Mouse (Mus musculus) testis, adult 2 months (tissue): ENCODE results near the gene Fam193b. TPM values are rescaled to one million over a fixed set of nuclear protein-coding genes. Genes with fewer than 3 reads are reported as not detected.

Experiments
- H3K27ac ChIP-seq: fragments of 200-500 bp; 2 replicates; pipeline ENCODE4 v1.5.1; 2012; ENCODE audit warnings: low read depth, low read length; ENCODE audit not compliant: control insufficient read depth, insufficient read depth
- H3K27me3 ChIP-seq: fragments of 200-500 bp; 2 replicates; pipeline ENCODE4 v1.6.1; 2012; ENCODE audit warnings: mild to moderate bottlenecking, low read length, moderate library complexity; ENCODE audit not compliant: control insufficient read depth, insufficient read depth
- H3K36me3 ChIP-seq: fragments of 200-500 bp; 2 replicates; pipeline ENCODE4 v1.6.1; 2012; ENCODE audit warnings: mild to moderate bottlenecking, low read length; ENCODE audit not compliant: control insufficient read depth, insufficient read depth
- H3K4me1 ChIP-seq: fragments of 200-500 bp; 2 replicates; pipeline ENCODE4 v1.6.1; 2012; ENCODE audit warnings: low read length; ENCODE audit not compliant: control insufficient read depth, insufficient read depth
- H3K4me3 ChIP-seq: fragments of 200-500 bp; 2 replicates; pipeline ENCODE4 v1.5.1; 2012; ENCODE audit warnings: low read depth, mild to moderate bottlenecking, low read length, moderate library complexity, mixed read lengths; ENCODE audit not compliant: control insufficient read depth
- CTCF ChIP-seq: fragments of 200-500 bp; IDR thresholded peaks from 2 replicates; pipeline ENCODE4 v1.5.1; 2012; ENCODE audit warnings: low read depth, mild to moderate bottlenecking, inconsistent platforms, low read length, moderate library complexity; ENCODE audit not compliant: control insufficient read depth, insufficient read depth, insufficient replicate concordance
- POLR2A ChIP-seq: fragments of 200-500 bp; IDR thresholded peaks from 2 replicates; pipeline ENCODE4 v1.6.1; 2012; ENCODE audit warnings: low read depth, mild to moderate bottlenecking, inconsistent platforms, low read length, moderate library complexity; ENCODE audit not compliant: control insufficient read depth
- polyA plus RNA-seq: library from polyadenylated mRNA; depleted of rRNA; stranded (reverse); fragments of >200 nt; gene quantifications from 2 replicates; pipeline ENCODE4 v1.2.3, GENCODE M21; 2012

The Fam193b gene
- polyA plus RNA-seq, 1 experiment, result 28.8 TPM

GRCm38 (mm10) chr13:55527212-55527611 is 43.7 kb downstream of the Fam193b start:
- H3K27me3 ChIP-seq, result no peaks in the 10 kb centered on the region
- H3K27ac ChIP-seq, result no peak overlapping the region
- peaks cover 2% of the 10 kb centered on the region for H3K36me3 ChIP-seq
- H3K4me3 ChIP-seq, result no peak overlapping the region
- peaks cover 15% of the 10 kb centered on the region for H3K4me1 ChIP-seq
- no peak for TF ChIP-seq CTCF
- no peak for TF ChIP-seq POLR2A

GRCm38 (mm10) chr13:55525733-55526553 is 45.0 kb downstream of the Fam193b start:
- Histone ChIP-seq H3K4me3 (no peak overlapping the region), H3K4me1 (peaks cover 15% of the 10 kb centered on the region), H3K27ac (no peak overlapping the region), H3K36me3 (no peaks in the 10 kb centered on the region; the same call in 1 of the 2 replicates), H3K27me3 (no peaks in the 10 kb centered on the region)
- no peak for TF ChIP-seq CTCF
- TF ChIP-seq POLR2A, result no peak

GRCm38 (mm10) chr13:55523951-55524600 is 46.8 kb downstream of the Fam193b start:
- Histone ChIP-seq H3K4me1 (peaks cover 15% of the 10 kb centered on the region), H3K27me3 (no peaks in the 10 kb centered on the region), H3K27ac (no peak overlapping the region), H3K36me3 (no peaks in the 10 kb centered on the region), H3K4me3 (peak overlapping the region; percentile 6; the same call in 1 of the 2 replicates)
- TF ChIP-seq POLR2A (no peak), CTCF (no peak)

- no peak overlapping the region for H3K4me3 ChIP-seq
- TF ChIP-seq CTCF, result no peak
- TF ChIP-seq POLR2A, result no peak
- no peak overlapping the region for H3K27ac ChIP-seq
- peaks cover 15% of the 10 kb centered on the region for H3K4me1 ChIP-seq
- H3K27me3 ChIP-seq, result no peaks in the 10 kb centered on the region
- no peaks in the 10 kb centered on the region for H3K36me3 ChIP-seq
Observed at GRCm38 (mm10) chr13:55523278-55523677, 47.6 kb downstream of the Fam193b start.

- Histone ChIP-seq H3K4me3 (no peak overlapping the region), H3K4me1 (peaks cover 15% of the 10 kb centered on the region), H3K36me3 (no peaks in the 10 kb centered on the region), H3K27me3 (no peaks in the 10 kb centered on the region), H3K27ac (no peak overlapping the region)
- TF ChIP-seq POLR2A (no peak), CTCF (no peak)
Observed at GRCm38 (mm10) chr13:55522730-55523129, 48.2 kb downstream of the Fam193b start.

GRCm38 (mm10) chr13:55519606-55520005 is 51.3 kb downstream of the Fam193b start:
- no peak for TF ChIP-seq POLR2A
- TF ChIP-seq CTCF, result no peak
- H3K27ac ChIP-seq, result no peak overlapping the region
- H3K4me1 ChIP-seq, result peaks cover 15% of the 10 kb centered on the region
- no peaks in the 10 kb centered on the region for H3K36me3 ChIP-seq
- H3K4me3 ChIP-seq, result no peak overlapping the region
- H3K27me3 ChIP-seq, result no peaks in the 10 kb centered on the region

GRCm38 (mm10) chr13:55516955-55517354 is 54.0 kb downstream of the Fam193b start:
- H3K27me3 ChIP-seq, result no peaks in the 10 kb centered on the region
- no peak overlapping the region for H3K4me3 ChIP-seq
- no peak overlapping the region for H3K27ac ChIP-seq
- TF ChIP-seq CTCF (peak; percentile 89; the same call in 1 of the 2 replicates), POLR2A (no peak)
- no peaks in the 10 kb centered on the region for H3K36me3 ChIP-seq
- H3K4me1 ChIP-seq, result peaks cover 17% of the 10 kb centered on the region
